Comparison of ENCODE assay signal across 8 mouse cellular contexts in the genomic region with DNA sequence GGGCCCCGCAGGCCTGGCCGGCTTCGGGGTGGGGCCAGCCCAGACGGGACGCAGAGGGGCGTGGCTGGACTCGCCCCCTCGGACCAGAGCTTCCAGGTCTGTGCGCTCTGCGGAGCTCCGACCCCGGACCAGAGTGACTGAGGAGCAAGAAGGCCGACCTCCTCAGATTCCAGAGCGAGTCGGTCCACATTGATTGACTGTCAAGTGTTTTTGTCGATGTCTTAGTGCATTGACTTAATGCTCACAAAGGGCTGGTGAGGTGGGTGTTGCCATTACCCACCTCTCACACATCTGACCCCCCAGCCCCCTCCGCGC. TPM values are rescaled to one million over a fixed set of nuclear protein-coding genes. Genes with fewer than 3 reads are reported as not detected.
DNase-seq lines count a peak whose midpoint lies in the region; ATAC-seq and TF ChIP-seq lines count a peak whose summit lies in the region.

TSS of gene Klc2 (minus strand) at position 177 of the 315 bp plus-strand sequence.

- peak within 1 kb of the TSS; percentile 83 for H3K4me3 ChIP-seq in hindbrain, postnatal 0 days (ENCODE audit: low read length)
- H3K4me3 ChIP-seq in macrophage (ENCODE audit: inconsistent target), result peak within 1 kb of the TSS; percentile 38

- no peaks in the 10 kb centered on the region for H3K36me3 ChIP-seq in hindbrain, postnatal 0 days (ENCODE audit: insufficient read depth, low read length)
- H3K36me3 ChIP-seq in macrophage (ENCODE audit: inconsistent target), result no peaks in the 10 kb centered on the region

- peaks cover 4% of the 10 kb centered on the region; the same call in 1 of the 2 replicates for H3K4me1 ChIP-seq in hindbrain, postnatal 0 days (ENCODE audit: insufficient read depth, low read length)

- WGBS in hindbrain, postnatal 0 days, result 2% methylated on average over 18 of the region's 18 CpGs
- 5% methylated on average over 18 of the region's 18 CpGs for WGBS in macrophage (ENCODE audit: missing documents)

- no peak for TF ChIP-seq CTCF in Patski (IDR thresholded peaks at IDR 0.05)
- no peak for TF ChIP-seq CTCF in hindbrain, postnatal 0 days (IDR thresholded peaks at IDR 0.05; ENCODE audit: low read depth)

- DNase-seq in frontal cortex, adult 2 months (ENCODE audit: extremely low spot score in 1 of 2, low spot score in 1 of 2), result no peak
- DNase-seq in Patski (ENCODE audit: low read depth, low spot score), result no peak
- DNase-seq in gastrocnemius, adult 8-10 months (ENCODE audit: low spot score in 2 of 2), result no peak
- no peak for DNase-seq in hindbrain, postnatal 0 days (ENCODE audit: low spot score)
- DNase-seq in B cell, adult 2 months, result no peak
- DNase-seq in spleen, postnatal 4 days (ENCODE audit: low spot score in 2 of 2), result no peak

- H3K79me2 ChIP-seq in macrophage (ENCODE audit: inconsistent target), result no peaks in the 10 kb centered on the region

- H3K27ac ChIP-seq in hindbrain, postnatal 0 days, result peak within 1 kb of the TSS; percentile 95
- H3K27ac ChIP-seq in macrophage, result no peak within 1 kb of the TSS

- H3K9ac ChIP-seq in hindbrain, postnatal 0 days (replicated peaks; ENCODE audit: low read length), result peak within 1 kb of the TSS; percentile 75

- CTCF ChIA-PET in Patski (lab: Charles Lee), result interaction anchor here (1.3 to 1.6 kb wide), 3 partner anchors 11 to 33 kb away, joined by 3 to 5 read pairs (median 5); no protein-coding TSS in a partner anchor

- H3K27me3 ChIP-seq in Patski, result no peaks in the 10 kb centered on the region
- H3K27me3 ChIP-seq in hindbrain, postnatal 0 days (ENCODE audit: insufficient read depth, low read length), result no peaks in the 10 kb centered on the region

- in situ Hi-C loops in Patski (cut with MboI; ENCODE audit: low pct_unique_long_range_greater_than_20kb), result no loop called here

- no peak; the same call in 1 of the 2 replicates for ATAC-seq in frontal cortex, adult (ENCODE audit: low TSS enrichment)
- ATAC-seq in Patski, result peak; percentile 85
- no peak; the same call in 1 of the 2 replicates for ATAC-seq in hindbrain, postnatal 0 days

- H3K9me3 ChIP-seq in hindbrain, postnatal 0 days (ENCODE audit: low read length), result no peaks in the 10 kb centered on the region

- peak within 1 kb of the TSS; percentile 83 for H3K4me2 ChIP-seq in hindbrain, postnatal 0 days (ENCODE audit: low read depth, low read length)

- POLR2A ChIA-PET in Patski (lab: Charles Lee), result interaction anchor here (0.8 to 0.9 kb wide), 2 partner anchors 10 to 12 kb away, joined by 3 read pairs; partner anchors contain the start of gene Rab1b

RNA-seq across cellular contexts. Expression of gene Klc2, which starts in this region (rescaled TPM):
- 183 and 187 TPM in 2 replicates for polyA plus RNA-seq in frontal cortex, adult 2 months (2012; rRNA removed)
- polyA plus RNA-seq in Patski (2021), result 84.0 TPM
- total RNA-seq in gastrocnemius, adult 8-10 months (2022), result 10 to 100 TPM; 60.6 to 68.9 (median 64.0) TPM
- total RNA-seq in hindbrain, postnatal 0 days (2014; rRNA removed), result 191 and 227 TPM in 2 replicates
- 75.6 and 76.6 TPM in 2 replicates for polyA plus RNA-seq in hindbrain, postnatal 0 days (2015; fragmentation: Nextera tagmentation; extraction: Ambion mirVana)
- total RNA-seq in macrophage (2018; cell fraction: chromatin; rRNA removed), result 10 to 100 TPM in 24 of 26 experiments, 1 to 10 TPM in 2; 7.9 to 79.8 (median 49.4) TPM
- 10 to 100 TPM in 12 of 26 experiments, 1 to 10 TPM in 14; 5.6 to 15.1 (median 9.8) TPM for total RNA-seq in macrophage (2018; cell fraction: cytosol; rRNA removed)
- total RNA-seq in macrophage (2018; cell fraction: nucleus; rRNA removed), result 10 to 100 TPM in 23 of 26 experiments, 1 to 10 TPM in 3; 7.0 to 41.8 (median 21.6) TPM
- 9.0 to 14.1 TPM (median 10.4 TPM) in 3 replicates for polyA plus RNA-seq in macrophage (2018)
